Mouse (Mus musculus) hindlimb bud, embryonic 11.5 days (tissue): Measurements from ENCODE around the gene Usp29.
"Not testable (repeated sequence)": the region's sequence is repeated elsewhere in the genome, so short reads cannot be mapped to it uniquely, and the experiment has no call there.

Experiments used
- DNase-seq: peaks from one replicate; pipeline ENCODE4 v3.0.0-alpha.2; 2012; ENCODE audit warnings: low read depth, low spot score; ENCODE audit errors: extremely low spot score

Usp29 gene

DNA sequence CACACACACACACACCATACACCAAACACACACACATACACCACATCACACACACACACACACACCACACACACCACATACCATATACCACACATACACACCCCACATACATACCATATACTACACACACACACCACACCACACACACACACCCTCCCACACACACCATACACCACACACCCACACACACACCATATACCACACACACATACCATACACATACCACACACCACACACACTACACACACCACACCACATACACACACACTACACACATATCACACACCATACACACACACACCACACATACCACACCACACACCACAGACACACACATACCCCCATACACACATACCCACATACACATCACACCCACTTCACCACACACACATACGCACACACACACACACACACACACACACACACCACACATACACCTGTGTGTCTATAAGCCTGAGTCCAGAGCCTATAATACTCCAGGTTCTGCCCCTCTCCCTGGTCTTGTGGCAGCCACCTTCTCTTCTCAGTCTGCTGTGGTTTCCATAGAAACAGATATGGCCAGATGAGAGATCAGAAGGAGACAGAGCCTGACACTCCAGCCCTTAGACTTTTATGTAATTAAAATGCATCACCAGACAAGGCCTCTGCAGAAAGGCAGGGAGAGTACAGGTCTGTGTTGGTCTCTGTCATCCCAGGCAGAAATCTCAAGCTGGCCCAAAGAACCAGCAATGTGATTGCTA is 188.9 kb downstream of the Usp29 start:
- no peak for DNase-seq

DNA sequence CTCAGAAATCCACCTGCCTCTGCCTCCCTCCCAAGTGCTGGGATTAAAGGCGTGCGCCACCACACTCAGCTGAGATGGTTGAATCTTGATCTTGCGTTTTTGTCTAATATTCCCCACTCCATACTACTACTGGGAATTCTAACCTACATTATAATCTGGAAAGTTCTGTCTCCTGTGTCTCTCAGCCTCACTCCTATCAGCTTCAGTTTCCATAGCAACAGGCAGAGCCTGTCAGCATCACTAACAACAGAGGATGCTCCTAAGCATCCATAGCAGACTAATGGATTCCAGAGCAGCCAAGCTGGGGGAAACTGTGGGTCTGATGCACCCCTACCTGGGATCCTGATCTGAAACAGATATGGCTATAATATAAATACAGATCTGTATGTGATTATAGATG is 193.1 kb downstream of the Usp29 start:
- no peak for DNase-seq

DNA sequence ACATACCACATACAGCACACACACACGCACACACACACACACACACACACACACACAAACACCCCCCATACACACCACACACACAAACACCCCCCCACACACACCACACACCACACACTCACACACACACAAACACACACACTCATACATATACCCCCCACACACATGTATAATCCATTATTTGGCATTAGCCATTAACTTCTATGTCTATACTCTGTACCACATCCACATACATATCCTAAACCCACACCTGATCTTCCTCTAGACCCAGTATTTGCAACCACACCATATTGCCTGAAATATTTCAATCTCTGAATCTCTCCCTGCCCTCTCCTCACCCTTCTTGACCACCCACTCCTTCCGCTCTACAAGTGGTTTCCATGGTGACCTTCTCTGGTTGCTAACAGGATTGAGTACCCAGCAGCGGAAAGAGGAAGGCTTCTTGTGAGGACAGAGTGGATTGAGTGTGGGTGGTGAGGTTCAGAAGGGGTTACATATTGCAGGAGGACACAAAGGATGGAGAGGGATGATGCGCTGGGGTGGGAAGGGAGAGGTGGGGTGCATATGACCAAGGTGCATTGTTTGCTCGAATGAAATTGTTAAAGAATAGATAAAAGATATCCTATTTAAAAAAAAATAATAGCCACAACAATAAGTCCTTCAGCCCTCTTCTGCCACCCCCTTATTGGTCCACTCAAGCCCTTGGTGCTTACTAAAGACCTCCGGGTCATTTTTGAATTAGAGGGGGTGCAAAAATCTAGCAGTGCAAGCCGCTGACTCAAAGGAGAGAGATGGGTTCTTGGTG is 195.8 kb downstream of the Usp29 start:
- no peak for DNase-seq

DNA sequence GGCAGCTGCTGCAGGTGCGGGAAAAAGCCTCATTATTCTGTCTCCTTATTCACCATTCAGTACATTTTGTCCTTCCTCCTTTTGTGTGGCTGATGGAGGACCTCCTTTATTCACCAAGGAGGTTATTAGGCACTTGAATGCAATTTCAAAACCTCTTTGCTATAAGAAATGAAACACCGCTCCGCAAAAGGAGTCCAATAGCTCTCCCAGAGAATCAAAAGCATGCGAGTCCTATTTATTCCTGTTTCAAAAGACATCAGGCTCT is 196.3 kb downstream of the Usp29 start:
- DNase-seq, result no peak

DNA sequence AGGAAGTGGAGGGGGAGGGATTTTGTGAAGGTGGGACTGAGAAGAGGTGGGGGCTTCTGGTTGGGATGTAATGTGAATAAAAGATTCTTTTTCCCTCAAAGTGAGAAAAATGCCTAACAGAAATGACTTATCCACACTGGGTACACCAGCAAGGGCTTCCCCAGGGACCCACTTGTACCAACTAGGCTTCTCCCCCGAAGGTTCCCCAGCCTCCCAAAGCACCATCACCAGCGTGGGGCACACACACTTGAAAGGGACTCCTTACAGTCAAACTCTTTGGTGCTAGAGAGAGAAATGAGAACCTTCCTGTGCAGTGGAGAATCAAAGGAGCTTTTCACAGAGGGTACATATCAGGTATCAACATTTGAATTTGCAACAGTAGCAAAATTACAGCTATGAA is 198.9 kb downstream of the Usp29 start:
- no peak for DNase-seq

DNA sequence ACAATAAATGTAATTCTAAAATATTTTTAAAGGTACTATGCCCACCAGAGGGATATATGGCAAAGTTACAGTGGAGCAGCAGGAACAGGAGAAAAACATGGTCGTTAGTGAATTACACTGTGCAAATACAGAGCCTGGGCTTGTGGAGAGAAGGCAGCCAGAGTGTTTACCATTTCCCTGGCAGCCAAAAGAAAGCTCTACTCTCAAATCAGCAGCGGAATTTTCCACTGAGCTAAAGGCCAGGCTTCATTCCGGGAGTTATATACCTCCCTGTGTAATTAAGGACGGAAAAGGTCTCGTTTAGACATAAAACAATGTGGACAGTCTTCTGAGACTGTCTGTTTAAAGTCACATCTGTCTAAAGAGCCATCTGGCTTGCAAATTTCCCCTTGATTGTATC is 204.4 kb downstream of the Usp29 start:
- DNase-seq, result no peak

DNA sequence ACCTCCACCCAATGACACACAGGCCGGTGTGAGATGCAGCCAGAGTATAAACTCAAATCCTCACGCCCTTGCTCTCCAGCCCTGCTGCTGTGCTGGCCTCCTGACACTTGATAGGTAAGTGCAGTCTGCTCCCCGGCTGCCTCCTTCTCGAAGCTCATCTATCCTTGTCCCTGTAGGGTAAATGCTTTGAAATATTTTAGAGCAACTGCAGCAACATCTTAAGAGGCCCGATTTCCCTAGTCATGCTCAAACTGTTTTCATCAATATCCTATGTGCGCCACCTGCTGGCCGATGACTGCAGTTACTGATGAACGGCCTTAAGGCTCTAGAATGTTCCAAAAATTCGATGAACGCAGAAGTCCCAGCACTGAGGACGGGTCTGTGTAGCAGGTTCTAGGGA is 206.7 kb downstream of the Usp29 start:
- no peak for DNase-seq

DNA sequence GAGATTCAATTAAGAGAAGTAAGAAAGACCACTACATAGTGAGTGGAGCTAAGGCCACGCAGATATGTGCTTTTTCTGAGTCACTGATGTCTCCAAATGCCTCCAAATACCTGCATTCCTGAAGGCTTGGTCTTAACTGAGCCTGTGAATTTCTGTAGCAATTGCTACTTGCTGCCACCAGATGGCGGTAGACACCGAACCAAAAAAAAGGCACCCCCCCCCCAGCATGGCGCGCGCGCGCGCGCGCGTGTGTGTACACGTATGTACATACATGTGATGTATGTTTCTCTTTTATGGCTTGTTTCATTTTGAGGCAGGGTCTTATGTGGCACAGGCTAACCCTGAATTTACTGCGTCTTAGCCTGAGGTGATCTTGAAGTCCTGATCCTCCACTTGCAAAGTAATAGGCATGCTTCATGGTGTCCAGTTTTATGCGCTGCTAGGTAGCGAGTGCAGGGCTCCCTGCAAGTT is 210.4 kb downstream of the Usp29 start:
- DNase-seq, result no peak

DNA sequence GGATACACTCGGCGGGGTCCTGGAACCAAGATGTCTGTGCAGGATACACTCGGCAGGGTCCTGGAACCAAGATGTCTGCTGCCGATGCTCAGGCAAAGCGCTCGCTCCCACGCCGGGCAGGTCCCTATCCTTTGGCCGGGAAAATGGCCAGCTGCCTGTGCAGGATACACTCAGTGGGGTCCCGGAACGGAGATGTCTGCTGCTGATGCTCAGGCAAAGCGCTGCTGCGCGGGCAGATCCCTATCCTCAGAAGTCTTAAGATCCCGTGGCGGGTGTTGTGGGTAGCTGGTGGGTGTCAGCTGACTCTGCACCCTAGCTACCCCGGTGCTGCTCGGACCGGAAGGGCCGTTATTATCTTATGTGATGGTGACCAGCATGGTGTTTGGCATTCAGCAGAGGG is 217.7 kb downstream of the Usp29 start:
- DNase-seq, result not testable (repeated sequence)

DNA sequence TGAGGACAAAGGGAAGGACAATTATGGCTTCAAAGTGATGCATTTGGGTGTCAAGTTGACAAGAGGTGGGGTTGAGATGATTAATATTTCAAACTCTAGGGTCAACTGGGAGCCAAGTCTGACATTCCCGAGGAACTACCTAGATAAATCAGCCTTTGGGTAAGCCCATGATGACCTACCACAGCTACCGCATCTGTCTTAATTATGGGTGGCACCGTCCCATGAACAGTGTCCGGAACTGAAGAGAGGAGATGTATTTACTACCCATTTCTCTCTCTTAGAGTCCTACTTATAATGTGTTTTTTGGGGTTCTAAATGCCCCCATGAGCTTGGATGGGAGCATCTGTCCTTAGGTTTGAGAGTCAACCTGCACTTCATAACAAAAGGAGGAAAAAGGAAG is 226.2 kb downstream of the Usp29 start:
- DNase-seq, result no peak

DNA sequence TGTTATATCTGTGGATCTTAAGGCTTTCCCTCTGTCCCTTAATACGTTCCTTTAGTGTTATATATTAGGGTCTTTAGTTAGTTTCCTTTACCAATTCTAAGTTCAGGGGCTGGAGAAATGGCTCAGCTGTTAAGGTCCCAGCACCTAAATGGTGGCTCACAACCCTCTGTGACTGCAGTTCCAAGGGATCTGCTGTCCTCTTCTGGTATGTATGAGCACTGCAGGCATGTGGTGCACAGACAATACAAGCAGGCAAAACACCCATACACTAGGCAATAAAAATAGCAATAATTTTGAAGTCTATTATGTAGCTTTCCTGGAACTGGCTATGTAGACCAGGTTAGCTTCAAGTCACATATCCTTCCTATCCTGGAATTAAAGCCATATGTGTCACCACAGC is 228.2 kb downstream of the Usp29 start:
- no peak for DNase-seq

DNA sequence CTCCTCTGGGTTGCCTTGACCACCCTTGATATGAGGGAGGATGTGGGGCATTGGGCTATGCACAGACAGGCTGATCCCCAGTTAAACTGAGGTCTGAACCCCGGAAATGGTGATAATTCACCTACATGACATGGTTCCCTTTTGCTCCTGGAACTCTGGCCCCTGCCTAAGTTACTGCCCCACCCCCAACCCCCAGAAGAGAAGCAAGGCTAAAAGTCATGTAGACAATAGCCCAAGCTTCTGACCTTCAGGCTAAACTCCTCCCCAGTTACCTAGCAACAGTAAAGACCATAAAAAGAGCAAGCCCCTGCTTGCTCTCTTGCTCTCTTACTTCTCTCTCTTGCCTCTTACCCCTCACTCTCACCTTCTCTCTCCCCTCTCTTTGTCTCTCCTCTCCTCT is 243.2 kb downstream of the Usp29 start:
- no peak for DNase-seq

DNA sequence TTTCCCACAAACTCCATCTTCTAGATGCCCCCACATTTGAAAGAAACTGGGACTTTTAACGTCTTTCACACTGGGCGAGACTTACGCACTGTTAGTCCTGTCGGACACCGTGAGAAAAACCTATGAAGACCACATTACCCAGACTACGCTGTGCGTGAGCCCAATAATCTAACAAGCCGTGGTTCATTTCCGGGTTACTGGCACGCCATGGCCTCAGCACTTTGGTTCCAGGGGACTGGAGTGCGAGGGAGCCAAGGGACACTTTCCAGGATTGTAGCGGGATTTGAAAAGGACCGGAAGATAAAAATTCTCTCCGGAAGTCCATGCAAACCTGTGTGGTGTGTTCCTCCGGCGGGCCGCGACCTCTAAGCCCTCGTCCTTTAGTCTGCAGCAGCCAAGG is 246.5 kb downstream of the Usp29 start:
- no peak for DNase-seq

DNA sequence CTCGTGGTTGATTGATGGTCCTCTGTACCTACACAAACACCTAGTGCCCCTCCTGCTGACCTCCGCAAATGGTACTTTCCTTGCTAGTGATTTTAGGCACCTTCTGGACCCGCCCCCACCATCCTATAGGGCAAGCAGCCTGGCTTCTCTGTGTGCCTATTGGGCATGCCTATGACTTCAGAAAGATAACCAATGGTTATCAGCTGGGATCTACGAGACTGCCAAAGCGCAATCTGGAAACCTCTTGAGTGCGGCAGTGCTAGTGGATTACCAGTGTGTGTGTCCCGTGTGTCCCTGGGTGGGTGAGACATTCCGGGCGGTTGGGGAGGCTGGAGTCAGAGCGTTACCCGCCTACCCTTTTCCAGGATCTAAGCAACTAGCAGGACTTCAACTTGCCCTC is 264.9 kb downstream of the Usp29 start, which contains the start of gene Aurkc:
Gene Aurkc (plus strand): TSS at position 50 of the 400 bp plus-strand sequence.
- DNase-seq, result not testable (repeated sequence)

DNA sequence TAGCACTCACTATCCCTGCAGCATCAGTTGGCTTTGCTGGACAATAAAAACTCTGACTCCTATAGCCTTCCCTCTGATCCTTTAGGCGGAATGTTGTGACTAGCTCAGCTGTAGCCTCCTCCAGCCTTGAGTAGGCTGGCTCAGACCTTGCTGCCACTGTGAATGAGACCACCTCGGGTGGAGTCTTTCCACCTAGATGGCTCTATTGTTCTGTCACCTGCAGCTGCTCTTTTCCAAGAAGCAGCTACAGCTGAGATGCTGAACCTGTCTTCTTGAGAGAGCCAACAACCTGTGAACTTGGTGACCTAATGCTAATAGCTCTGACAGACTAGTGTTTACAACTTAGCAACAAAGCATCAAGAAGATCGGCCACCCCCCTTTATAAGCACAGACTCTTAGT is 268.5 kb downstream of the Usp29 start:
- not testable (repeated sequence) for DNase-seq

DNA sequence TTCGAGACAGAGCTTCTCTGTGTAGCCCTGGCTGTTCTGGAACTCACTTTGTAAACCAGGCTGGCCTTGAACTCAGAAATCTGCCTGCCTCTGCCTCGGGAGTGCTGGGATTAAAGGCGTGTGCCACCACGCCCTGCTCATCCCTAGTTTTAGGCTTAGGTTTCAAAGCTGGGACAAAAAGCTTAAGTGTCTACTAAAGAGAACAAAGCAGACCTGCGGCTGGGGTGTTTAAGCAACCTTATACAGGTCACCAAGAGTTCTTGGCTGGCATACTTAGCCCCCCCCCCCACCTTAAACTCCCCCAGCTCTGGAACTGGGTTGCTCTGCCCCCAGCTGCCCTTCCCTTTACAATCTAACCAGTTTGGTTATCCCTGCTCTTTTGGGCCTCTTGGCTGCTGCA is 275.1 kb downstream of the Usp29 start:
- not testable (repeated sequence) for DNase-seq
